Mouse (Mus musculus): ENCODE measurements around the gene Ankrd12. TPM values are rescaled to one million over a fixed set of nuclear protein-coding genes. Genes with fewer than 3 reads are reported as not detected.
"Not testable (repeated sequence)": the region's sequence is repeated elsewhere in the genome, so short reads cannot be mapped to it uniquely, and the experiment has no call there.

Gene Ankrd12
- polyA plus RNA-seq, 1 experiment: 0.37 TPM

GRCm38 (mm10) chr17:66092065-66092464 lies 15.2 kb upstream of the Ankrd12 start:
- peaks cover 3% of the 10 kb centered on the region for H3K4me1 ChIP-seq (ENCODE audit: control insufficient read depth)
- no peaks in the 10 kb centered on the region for H3K27me3 ChIP-seq (ENCODE audit: control insufficient read depth)
- TF ChIP-seq TAL1 (IDR thresholded peaks at IDR 0.05; ENCODE audit: low read length): no peak
- H3K9me3 ChIP-seq (ENCODE audit: control insufficient read depth, low read length): no peaks in the 10 kb centered on the region
- peaks cover 61% of the 10 kb centered on the region for H3K36me3 ChIP-seq (ENCODE audit: control insufficient read depth)
- H3K4me3 ChIP-seq (replicated peaks): no peak overlapping the region

DNA sequence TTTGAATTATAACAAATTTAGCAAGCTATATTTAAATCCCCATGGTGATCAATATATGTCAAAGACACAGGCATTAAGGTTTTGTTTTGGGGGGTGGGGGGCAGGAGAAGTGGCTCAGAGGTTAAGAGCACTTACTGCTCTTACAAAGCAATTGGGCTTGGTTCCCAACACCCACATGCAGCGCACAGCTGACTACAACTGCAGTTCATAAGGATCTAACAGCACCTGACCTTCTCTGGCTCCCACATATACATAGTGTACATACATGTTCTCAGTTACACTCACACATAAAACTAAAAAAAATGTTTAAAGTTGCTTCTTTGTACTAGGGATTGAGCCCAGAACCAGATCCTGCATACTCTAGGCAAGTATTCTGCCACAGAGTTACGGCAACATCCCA lies 14.5 kb upstream of the Ankrd12 start:
- Histone ChIP-seq H3K27me3 (ENCODE audit: control insufficient read depth) (no peaks in the 10 kb centered on the region), H3K36me3 (ENCODE audit: control insufficient read depth) (peaks cover 64% of the 10 kb centered on the region), H3K4me1 (ENCODE audit: control insufficient read depth) (no peaks in the 10 kb centered on the region; the same call in 1 of the 2 replicates), H3K9me3 (ENCODE audit: control insufficient read depth, low read length) (no peaks in the 10 kb centered on the region), H3K4me3 (replicated peaks) (no peak overlapping the region)
- TF ChIP-seq GATA1 (IDR thresholded peaks at IDR 0.05; ENCODE audit: low read length): no peak
- TF ChIP-seq TAL1 (IDR thresholded peaks at IDR 0.05; ENCODE audit: low read length): no peak

DNA sequence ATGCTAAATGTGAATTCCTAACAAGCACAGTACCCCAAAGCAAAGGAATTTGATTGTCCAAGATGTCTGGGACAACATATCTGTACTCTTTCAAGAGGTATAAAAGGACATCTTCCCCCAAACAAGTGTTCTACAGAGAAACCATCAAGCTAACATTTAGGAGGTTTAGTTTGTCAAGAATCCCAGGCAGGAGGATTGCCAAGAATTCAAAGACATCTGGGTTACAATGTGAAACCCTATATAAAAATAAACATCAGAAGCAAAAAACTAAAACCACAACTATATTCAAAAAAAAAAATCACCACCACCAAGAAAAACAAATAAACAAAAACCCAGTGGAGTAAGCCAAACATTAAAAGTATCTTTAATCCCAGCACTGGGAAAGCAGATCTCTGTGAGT lies 13.4 kb upstream of the Ankrd12 start:
- Histone ChIP-seq H3K9me3 (ENCODE audit: control insufficient read depth, low read length) (no peaks in the 10 kb centered on the region), H3K27me3 (ENCODE audit: control insufficient read depth) (no peaks in the 10 kb centered on the region), H3K4me1 (ENCODE audit: control insufficient read depth) (no peaks in the 10 kb centered on the region), H3K4me3 (replicated peaks) (no peak overlapping the region), H3K36me3 (ENCODE audit: control insufficient read depth) (peaks cover 71% of the 10 kb centered on the region)
- TF ChIP-seq TAL1 (IDR thresholded peaks at IDR 0.05; ENCODE audit: low read length) (no peak), GATA1 (IDR thresholded peaks at IDR 0.05; ENCODE audit: low read length) (no peak)

GRCm38 (mm10) chr17:66085038-66085437 lies 8.1 kb upstream of the Ankrd12 start:
- Histone ChIP-seq H3K27me3 (ENCODE audit: control insufficient read depth) (no peaks in the 10 kb centered on the region), H3K4me1 (ENCODE audit: control insufficient read depth) (peaks cover 2% of the 10 kb centered on the region; the same call in 1 of the 2 replicates), H3K36me3 (ENCODE audit: control insufficient read depth) (peaks cover 74% of the 10 kb centered on the region), H3K4me3 (replicated peaks) (no peak overlapping the region), H3K9me3 (ENCODE audit: control insufficient read depth, low read length) (no peaks in the 10 kb centered on the region)
- TF ChIP-seq GATA1 (IDR thresholded peaks at IDR 0.05; ENCODE audit: low read length): no peak
- TF ChIP-seq TAL1 (IDR thresholded peaks at IDR 0.05; ENCODE audit: low read length): no peak

DNA sequence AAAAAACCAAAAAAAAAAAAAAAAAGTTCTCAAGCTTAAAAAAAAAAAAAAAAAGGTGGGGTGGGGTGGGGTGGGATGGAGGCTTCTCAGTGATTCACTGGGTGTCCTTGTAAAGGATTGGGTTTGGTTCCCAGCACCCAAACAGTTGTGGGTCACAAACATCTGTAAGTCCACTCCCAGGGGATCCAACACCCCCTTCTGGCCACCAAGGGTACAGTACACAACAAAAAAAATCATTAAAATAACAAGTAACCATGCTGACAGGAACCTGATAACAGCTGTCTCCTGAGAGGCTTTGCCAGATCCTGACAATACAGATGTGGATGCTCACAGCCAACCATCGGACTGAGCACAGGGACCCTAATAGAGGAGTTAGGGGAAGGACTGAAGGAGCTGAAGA lies 7.6 kb upstream of the Ankrd12 start:
- peaks cover 2% of the 10 kb centered on the region; the same call in 1 of the 2 replicates for H3K4me1 ChIP-seq (ENCODE audit: control insufficient read depth)
- no peak overlapping the region for H3K4me3 ChIP-seq (replicated peaks)
- H3K9me3 ChIP-seq (ENCODE audit: control insufficient read depth, low read length): no peaks in the 10 kb centered on the region
- peaks cover 75% of the 10 kb centered on the region for H3K36me3 ChIP-seq (ENCODE audit: control insufficient read depth)
- TF ChIP-seq TAL1 (IDR thresholded peaks at IDR 0.05; ENCODE audit: low read length): no peak
- TF ChIP-seq GATA1 (IDR thresholded peaks at IDR 0.05; ENCODE audit: low read length): no peak
- no peaks in the 10 kb centered on the region for H3K27me3 ChIP-seq (ENCODE audit: control insufficient read depth)

- peaks cover 38% of the 10 kb centered on the region for H3K36me3 ChIP-seq (ENCODE audit: control insufficient read depth)
- H3K4me3 ChIP-seq (replicated peaks): peak overlapping the region; percentile 73
- H3K9me3 ChIP-seq (ENCODE audit: control insufficient read depth, low read length): no peaks in the 10 kb centered on the region
- no peak for TF ChIP-seq GATA1 (IDR thresholded peaks at IDR 0.05; ENCODE audit: low read length)
- TF ChIP-seq TAL1 (IDR thresholded peaks at IDR 0.05; ENCODE audit: low read length): no peak
- peaks cover 24% of the 10 kb centered on the region for H3K4me1 ChIP-seq (ENCODE audit: control insufficient read depth)
- H3K27me3 ChIP-seq (ENCODE audit: control insufficient read depth): no peaks in the 10 kb centered on the region
Measured at GRCm38 (mm10) chr17:66077437-66077850, 555 bp upstream of the Ankrd12 start.

DNA sequence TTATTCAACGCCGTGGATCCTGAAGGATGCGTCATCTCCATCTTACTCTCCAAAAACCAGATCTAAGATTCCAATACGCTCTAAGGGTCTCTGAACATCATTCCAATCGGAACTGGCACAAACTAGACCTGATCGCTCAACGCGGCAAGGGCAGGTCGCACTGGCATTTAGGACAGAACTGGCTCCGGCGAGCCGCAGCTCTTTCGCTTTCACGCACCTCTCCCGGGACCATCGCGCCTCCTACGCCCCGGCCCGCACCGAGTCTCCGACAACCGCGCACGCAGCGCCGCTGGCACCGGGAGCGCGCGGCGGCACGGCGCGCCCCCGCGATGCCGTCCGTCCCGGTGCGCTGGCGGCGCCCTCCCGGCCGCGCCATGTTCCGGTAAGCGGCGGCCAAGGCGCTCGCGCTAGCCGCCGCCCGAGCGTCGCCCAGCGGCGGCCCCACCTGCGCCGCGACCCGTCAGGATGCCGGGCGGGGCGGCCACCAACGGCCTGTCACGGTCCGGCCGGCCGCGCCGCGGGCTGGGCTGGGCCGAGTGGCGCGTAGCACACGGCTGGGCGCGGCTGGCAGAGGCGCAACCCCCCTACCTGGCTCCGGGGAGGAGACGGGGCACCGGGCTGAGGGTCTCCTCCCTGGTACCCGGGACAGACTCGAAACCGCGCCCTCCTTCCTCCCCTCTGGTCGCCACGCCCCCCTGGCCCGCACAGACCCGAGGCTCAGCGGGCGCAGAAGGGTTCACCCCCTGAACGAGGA lies 538 bp downstream of the Ankrd12 start:
- Histone ChIP-seq H3K27me3 (ENCODE audit: control insufficient read depth) (no peaks in the 10 kb centered on the region), H3K9me3 (ENCODE audit: control insufficient read depth, low read length) (no peaks in the 10 kb centered on the region), H3K4me1 (ENCODE audit: control insufficient read depth) (peaks cover 26% of the 10 kb centered on the region), H3K36me3 (ENCODE audit: control insufficient read depth) (peaks cover 31% of the 10 kb centered on the region), H3K4me3 (replicated peaks) (peak overlapping the region; percentile 73)
- TF ChIP-seq GATA1 (IDR thresholded peaks at IDR 0.05; ENCODE audit: low read length): no peak
- TF ChIP-seq TAL1 (IDR thresholded peaks at IDR 0.05; ENCODE audit: low read length): no peak

- Histone ChIP-seq H3K27me3 (ENCODE audit: control insufficient read depth) (no peaks in the 10 kb centered on the region), H3K4me1 (ENCODE audit: control insufficient read depth) (peaks cover 26% of the 10 kb centered on the region), H3K9me3 (ENCODE audit: control insufficient read depth, low read length) (no peaks in the 10 kb centered on the region), H3K36me3 (ENCODE audit: control insufficient read depth) (peaks cover 26% of the 10 kb centered on the region), H3K4me3 (replicated peaks) (peak overlapping the region; percentile 73)
- TF ChIP-seq TAL1 (IDR thresholded peaks at IDR 0.05; ENCODE audit: low read length): no peak
- no peak for TF ChIP-seq GATA1 (IDR thresholded peaks at IDR 0.05; ENCODE audit: low read length)
Measured at GRCm38 (mm10) chr17:66075827-66076173, 1.1 kb downstream of the Ankrd12 start.

DNA sequence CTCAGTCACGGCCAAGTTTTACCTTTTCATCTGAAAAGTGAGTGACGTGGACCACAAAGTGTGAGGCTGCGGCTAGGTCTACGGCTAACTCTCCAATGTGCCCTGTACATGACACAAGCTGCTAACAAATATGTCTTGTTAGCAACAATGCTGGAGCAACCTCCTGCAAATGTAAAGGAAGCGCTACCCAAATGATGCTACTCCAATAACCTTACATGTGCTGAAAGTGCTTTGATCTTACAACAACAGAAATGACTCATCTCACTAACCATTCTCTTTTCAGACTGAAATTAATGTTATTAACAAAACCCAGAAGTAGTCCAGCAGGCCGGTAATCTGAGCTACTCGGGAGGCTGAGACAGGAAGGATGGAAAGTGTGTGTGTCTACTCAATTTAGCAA lies 2.9 kb downstream of the Ankrd12 start:
- TF ChIP-seq GATA1 (IDR thresholded peaks at IDR 0.05; ENCODE audit: low read length) (no peak), TAL1 (IDR thresholded peaks at IDR 0.05; ENCODE audit: low read length) (no peak)
- H3K36me3 ChIP-seq (ENCODE audit: control insufficient read depth): peaks cover 8% of the 10 kb centered on the region
- H3K4me1 ChIP-seq (ENCODE audit: control insufficient read depth): peaks cover 26% of the 10 kb centered on the region
- no peaks in the 10 kb centered on the region for H3K9me3 ChIP-seq (ENCODE audit: control insufficient read depth, low read length)
- no peaks in the 10 kb centered on the region for H3K27me3 ChIP-seq (ENCODE audit: control insufficient read depth)
- no peak overlapping the region for H3K4me3 ChIP-seq (replicated peaks)

GRCm38 (mm10) chr17:66069036-66069435 lies 7.9 kb downstream of the Ankrd12 start:
- H3K9me3 ChIP-seq (ENCODE audit: control insufficient read depth, low read length); H3K4me3 ChIP-seq (replicated peaks); H3K27me3 ChIP-seq (ENCODE audit: control insufficient read depth); H3K36me3 ChIP-seq (ENCODE audit: control insufficient read depth); H3K4me1 ChIP-seq (ENCODE audit: control insufficient read depth): not testable (repeated sequence)

Measured in erythroblast, embryonic 14.5 days (primary cell).